Mouse (Mus musculus): ENCODE data around the gene Spag6. TPM values are rescaled to one million over a fixed set of nuclear protein-coding genes. Genes with fewer than 3 reads are reported as not detected.

Gene Spag6
- 0.07 and 0.09 TPM in 2 replicates for polyA plus RNA-seq (2014; fragmentation: Nextera tagmentation; extraction: Ambion mirVana)

- under 1% methylated on average over 49 of the region's 61 CpGs for whole genome bisulfite sequencing
- H3K27ac ChIP-seq (ENCODE audit: low read depth, low read length) = peak within 1 kb of the TSS; percentile 76
- H3K4me1 ChIP-seq (ENCODE audit: control insufficient read depth, insufficient read depth, low read length) = peaks cover 10% of the 10 kb centered on the region
- no peaks in the 10 kb centered on the region for H3K9me3 ChIP-seq (ENCODE audit: control insufficient read depth, low read length)
- H3K36me3 ChIP-seq (ENCODE audit: control insufficient read depth, insufficient read depth, low read length) = no peaks in the 10 kb centered on the region
- peak within 1 kb of the TSS; percentile 99 for H3K4me2 ChIP-seq (replicated peaks; ENCODE audit: low read depth, low read length)
- peak within 1 kb of the TSS; percentile 83 for H3K9ac ChIP-seq (ENCODE audit: low read depth, low read length)
- peaks cover 81% of the 10 kb centered on the region for H3K27me3 ChIP-seq (ENCODE audit: control insufficient read depth, insufficient read depth, low read length)
- peak within 1 kb of the TSS; percentile 70 for H3K4me3 ChIP-seq (ENCODE audit: low read length)
- peak; percentile 88 for ATAC-seq (ENCODE audit: low FRiP score, low TSS enrichment)
These were observed at the start of gene Spag6 for GRCm38 (mm10) chr2:18693871-18694610. Gene Spag6 (plus strand): TSS chr2:18694032.

- no peaks in the 10 kb centered on the region for H3K4me1 ChIP-seq (ENCODE audit: control insufficient read depth, insufficient read depth, low read length)
- H3K27ac ChIP-seq (ENCODE audit: low read depth, low read length) = no peak overlapping the region
- WGBS = 85% methylated on average over 4 of the region's 4 CpGs
- no peak overlapping the region for H3K4me2 ChIP-seq (replicated peaks; ENCODE audit: low read depth, low read length)
- H3K9me3 ChIP-seq (ENCODE audit: control insufficient read depth, low read length) = no peaks in the 10 kb centered on the region
- no peak overlapping the region for H3K9ac ChIP-seq (ENCODE audit: low read depth, low read length)
- H3K36me3 ChIP-seq (ENCODE audit: control insufficient read depth, insufficient read depth, low read length) = no peaks in the 10 kb centered on the region
- no peak overlapping the region for H3K4me3 ChIP-seq (ENCODE audit: low read length)
- ATAC-seq (ENCODE audit: low FRiP score, low TSS enrichment) = no peak
- no peaks in the 10 kb centered on the region for H3K27me3 ChIP-seq (ENCODE audit: control insufficient read depth, insufficient read depth, low read length)
These were observed 45.3 kb upstream of the Spag6 start for GRCm38 (mm10) chr2:18648563-18648962.

- H3K27ac ChIP-seq (ENCODE audit: low read depth, low read length) = no peak overlapping the region
- H3K9me3 ChIP-seq (ENCODE audit: control insufficient read depth, low read length) = no peaks in the 10 kb centered on the region
- no peak overlapping the region for H3K9ac ChIP-seq (ENCODE audit: low read depth, low read length)
- no peaks in the 10 kb centered on the region for H3K36me3 ChIP-seq (ENCODE audit: control insufficient read depth, insufficient read depth, low read length)
- no peaks in the 10 kb centered on the region for H3K27me3 ChIP-seq (ENCODE audit: control insufficient read depth, insufficient read depth, low read length)
- no peaks in the 10 kb centered on the region for H3K4me1 ChIP-seq (ENCODE audit: control insufficient read depth, insufficient read depth, low read length)
- no peak overlapping the region for H3K4me2 ChIP-seq (replicated peaks; ENCODE audit: low read depth, low read length)
- WGBS = 69% methylated on average over 5 of the region's 5 CpGs
- H3K4me3 ChIP-seq (ENCODE audit: low read length) = no peak overlapping the region
- no peak for ATAC-seq (ENCODE audit: low FRiP score, low TSS enrichment)
These were observed 39.0 kb upstream of the Spag6 start for GRCm38 (mm10) chr2:18654821-18655220.

- no peaks in the 10 kb centered on the region for H3K4me1 ChIP-seq (ENCODE audit: control insufficient read depth, insufficient read depth, low read length)
- WGBS = 91% methylated on average over 3 of the region's 3 CpGs
- H3K9me3 ChIP-seq (ENCODE audit: control insufficient read depth, low read length) = no peaks in the 10 kb centered on the region
These were observed 29.8 kb upstream of the Spag6 start for GRCm38 (mm10) chr2:18664003-18664402.

GRCm38 (mm10) chr2:18671041-18671440 is 22.8 kb upstream of the Spag6 start:
- 0 out of 2 replicates have a peak overlapping the region, but pooled peaks have one; percentile 2 for H3K4me2 ChIP-seq (replicated peaks; ENCODE audit: low read depth, low read length)
- 26% methylated on average over 6 of the region's 6 CpGs for WGBS
- H3K4me1 ChIP-seq (ENCODE audit: control insufficient read depth, insufficient read depth, low read length) = peaks cover 7% of the 10 kb centered on the region; the same call in 1 of the 2 replicates

More at GRCm38 (mm10) chr2:18664003-18664402, 29.8 kb upstream of the Spag6 start:
- Histone ChIP-seq H3K4me2 (replicated peaks; ENCODE audit: low read depth, low read length) (no peak overlapping the region), H3K4me3 (ENCODE audit: low read length) (no peak overlapping the region), H3K27ac (ENCODE audit: low read depth, low read length) (no peak overlapping the region), H3K27me3 (ENCODE audit: control insufficient read depth, insufficient read depth, low read length) (no peaks in the 10 kb centered on the region), H3K9ac (ENCODE audit: low read depth, low read length) (no peak overlapping the region), H3K36me3 (ENCODE audit: control insufficient read depth, insufficient read depth, low read length) (no peaks in the 10 kb centered on the region)
- ATAC-seq (ENCODE audit: low FRiP score, low TSS enrichment) = no peak

GRCm38 (mm10) chr2:18672133-18672765 is 21.6 kb upstream of the Spag6 start, which contains the start of gene Commd3:
Gene Commd3 (plus strand): TSS chr2:18672384.
- no peaks in the 10 kb centered on the region for H3K9me3 ChIP-seq (ENCODE audit: control insufficient read depth, low read length)
- H3K9ac ChIP-seq (ENCODE audit: low read depth, low read length) = peak within 1 kb of the TSS; percentile 98
- H3K4me3 ChIP-seq (ENCODE audit: low read length) = peak within 1 kb of the TSS; percentile 88
- peaks cover 7% of the 10 kb centered on the region; the same call in 1 of the 2 replicates for H3K4me1 ChIP-seq (ENCODE audit: control insufficient read depth, insufficient read depth, low read length)
- H3K27ac ChIP-seq (ENCODE audit: low read depth, low read length) = peak within 1 kb of the TSS; percentile 98
- peak within 1 kb of the TSS; percentile 75 for H3K4me2 ChIP-seq (replicated peaks; ENCODE audit: low read depth, low read length)
- 0% methylated on average over 90 of the region's 91 CpGs for WGBS
- no peaks in the 10 kb centered on the region for H3K36me3 ChIP-seq (ENCODE audit: control insufficient read depth, insufficient read depth, low read length)
- peak; percentile 89 for ATAC-seq (ENCODE audit: low FRiP score, low TSS enrichment)
- H3K27me3 ChIP-seq (ENCODE audit: control insufficient read depth, insufficient read depth, low read length) = peaks cover 3% of the 10 kb centered on the region; the same call in 1 of the 2 replicates

More at GRCm38 (mm10) chr2:18671041-18671440, 22.8 kb upstream of the Spag6 start:
- H3K9ac ChIP-seq (ENCODE audit: low read depth, low read length) = no peak overlapping the region
- no peak overlapping the region for H3K27ac ChIP-seq (ENCODE audit: low read depth, low read length)
- H3K9me3 ChIP-seq (ENCODE audit: control insufficient read depth, low read length) = no peaks in the 10 kb centered on the region
- no peak for ATAC-seq (ENCODE audit: low FRiP score, low TSS enrichment)
- 0 out of 2 replicates have a peak overlapping the region, but pooled peaks have one; percentile 6 for H3K4me3 ChIP-seq (ENCODE audit: low read length)
- peaks cover 3% of the 10 kb centered on the region; the same call in 1 of the 2 replicates for H3K27me3 ChIP-seq (ENCODE audit: control insufficient read depth, insufficient read depth, low read length)
- H3K36me3 ChIP-seq (ENCODE audit: control insufficient read depth, insufficient read depth, low read length) = no peaks in the 10 kb centered on the region

- Histone ChIP-seq H3K27ac (ENCODE audit: low read depth, low read length) (peak overlapping the region; percentile 98), H3K4me1 (ENCODE audit: control insufficient read depth, insufficient read depth, low read length) (peaks cover 7% of the 10 kb centered on the region; the same call in 1 of the 2 replicates), H3K9me3 (ENCODE audit: control insufficient read depth, low read length) (no peaks in the 10 kb centered on the region), H3K9ac (ENCODE audit: low read depth, low read length) (peak overlapping the region; percentile 98), H3K36me3 (ENCODE audit: control insufficient read depth, insufficient read depth, low read length) (no peaks in the 10 kb centered on the region), H3K4me3 (ENCODE audit: low read length) (peak overlapping the region; percentile 88), H3K27me3 (ENCODE audit: control insufficient read depth, insufficient read depth, low read length) (peaks cover 3% of the 10 kb centered on the region; the same call in 1 of the 2 replicates), H3K4me2 (replicated peaks; ENCODE audit: low read depth, low read length) (peak overlapping the region; percentile 75)
- WGBS = under 1% methylated on average over 11 of the region's 11 CpGs
- ATAC-seq (ENCODE audit: low FRiP score, low TSS enrichment) = no peak
These were observed 21.1 kb upstream of the Spag6 start for GRCm38 (mm10) chr2:18672766-18673164.

- 30% methylated on average over 4 of the region's 4 CpGs for WGBS
- no peak overlapping the region for H3K27ac ChIP-seq (ENCODE audit: low read depth, low read length)
- no peak for ATAC-seq (ENCODE audit: low FRiP score, low TSS enrichment)
- H3K4me2 ChIP-seq (replicated peaks; ENCODE audit: low read depth, low read length) = peak overlapping the region; percentile 75
- peaks cover 7% of the 10 kb centered on the region; the same call in 1 of the 2 replicates for H3K4me1 ChIP-seq (ENCODE audit: control insufficient read depth, insufficient read depth, low read length)
- H3K9ac ChIP-seq (ENCODE audit: low read depth, low read length) = no peak overlapping the region
- peaks cover 3% of the 10 kb centered on the region; the same call in 1 of the 2 replicates for H3K27me3 ChIP-seq (ENCODE audit: control insufficient read depth, insufficient read depth, low read length)
- H3K4me3 ChIP-seq (ENCODE audit: low read length) = no peak overlapping the region
- no peaks in the 10 kb centered on the region for H3K36me3 ChIP-seq (ENCODE audit: control insufficient read depth, insufficient read depth, low read length)
- H3K9me3 ChIP-seq (ENCODE audit: control insufficient read depth, low read length) = no peaks in the 10 kb centered on the region
These were observed 20.1 kb upstream of the Spag6 start for GRCm38 (mm10) chr2:18673766-18674165.

Measured in kidney, embryonic 14.5 days (tissue).